Comparison of ENCODE assay signal across 9 mouse cellular contexts in the genomic region with DNA sequence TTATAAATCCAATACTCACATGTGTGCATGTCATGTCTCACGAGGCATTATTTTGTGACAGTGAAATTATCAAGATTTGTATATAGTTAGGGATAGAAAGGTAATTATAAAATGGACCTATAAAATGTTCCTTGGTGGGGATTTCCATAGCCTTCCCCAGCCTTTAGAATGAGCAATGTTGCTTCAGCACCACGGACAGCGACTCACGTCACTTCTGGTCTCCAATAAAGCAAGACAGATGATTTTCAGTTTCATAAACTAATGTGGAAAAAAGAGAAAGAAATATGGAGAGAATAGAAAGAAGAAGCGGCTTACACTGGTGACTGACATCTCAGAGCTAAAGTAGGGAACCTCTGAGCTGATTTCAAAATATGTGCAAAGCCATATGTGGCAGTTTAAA. TPM values are rescaled to one million over a fixed set of nuclear protein-coding genes. Genes with fewer than 3 reads are reported as not detected.
DNase-seq lines count a peak whose midpoint lies in the region; ATAC-seq and TF ChIP-seq lines count a peak whose summit lies in the region.
"Had no signal": no experiment of that assay in that cellular context is flagged by ENCODE, and none has a peak within 500 bp of the region (broad histone marks: within the 10 kb centered on the region; RNA-seq: fewer than 3 reads in every experiment).

No protein-coding gene starts in this region.

- WGBS in forebrain, embryonic 10.5 days: 22% methylated on average over 5 of the region's 5 CpGs
- WGBS in forebrain, embryonic 12.5 days: 20% methylated on average over 5 of the region's 5 CpGs
- WGBS in midbrain, postnatal 0 days: 31% methylated on average over 5 of the region's 5 CpGs
- 11% methylated on average over 5 of the region's 5 CpGs for WGBS in intestine, postnatal 0 days

- H3K27ac ChIP-seq in forebrain, embryonic 10.5 days: no peak overlapping the region
- H3K27ac ChIP-seq in forebrain, embryonic 12.5 days: no peak overlapping the region
- no peak overlapping the region for H3K27ac ChIP-seq in midbrain, postnatal 0 days (ENCODE audit: low read depth, low read length)
- no peak overlapping the region for H3K27ac ChIP-seq in intestine, postnatal 0 days (ENCODE audit: low read depth, low read length)

- H3K27me3 ChIP-seq in forebrain, embryonic 10.5 days (ENCODE audit: poor library complexity, severe bottlenecking): peaks cover 10% of the 10 kb centered on the region; the same call in 1 of the 2 replicates
- H3K27me3 ChIP-seq in forebrain, embryonic 12.5 days: 0 out of 2 replicates have a peak, but pooled peaks cover 12% of the 10 kb centered on the region
- no peaks in the 10 kb centered on the region for H3K27me3 ChIP-seq in midbrain, postnatal 0 days (ENCODE audit: insufficient read depth, low read length)
- no peaks in the 10 kb centered on the region for H3K27me3 ChIP-seq in intestine, postnatal 0 days (replicated peaks; ENCODE audit: control insufficient read depth, insufficient read depth, low read length)

- peaks cover 21% of the 10 kb centered on the region for H3K4me1 ChIP-seq in forebrain, embryonic 10.5 days
- H3K4me1 ChIP-seq in forebrain, embryonic 12.5 days: peaks cover 13% of the 10 kb centered on the region
- H3K4me1 ChIP-seq in midbrain, postnatal 0 days (ENCODE audit: insufficient read depth, low read length): no peaks in the 10 kb centered on the region
- no peaks in the 10 kb centered on the region for H3K4me1 ChIP-seq in intestine, postnatal 0 days (replicated peaks; ENCODE audit: control insufficient read depth, insufficient read depth, low read length)

- no peaks in the 10 kb centered on the region for H3K36me3 ChIP-seq in forebrain, embryonic 10.5 days (replicated peaks)
- H3K36me3 ChIP-seq in forebrain, embryonic 12.5 days (replicated peaks): no peaks in the 10 kb centered on the region
- no peaks in the 10 kb centered on the region for H3K36me3 ChIP-seq in midbrain, postnatal 0 days (ENCODE audit: insufficient read depth, low read length)
- no peaks in the 10 kb centered on the region for H3K36me3 ChIP-seq in intestine, postnatal 0 days (ENCODE audit: control insufficient read depth, insufficient read depth)

- ATAC-seq in forebrain, embryonic 12.5 days (ENCODE audit: low FRiP score): no peak
- no peak for ATAC-seq in midbrain, postnatal 0 days (ENCODE audit: low FRiP score)
- ATAC-seq in intestine, postnatal 0 days: no peak

- no peak overlapping the region for H3K4me2 ChIP-seq in forebrain, embryonic 12.5 days
- H3K4me2 ChIP-seq in midbrain, postnatal 0 days (ENCODE audit: low read depth, low read length, poor library complexity, severe bottlenecking): no peak overlapping the region
- no peak overlapping the region for H3K4me2 ChIP-seq in intestine, postnatal 0 days (replicated peaks; ENCODE audit: low read depth)

- H3K9ac ChIP-seq in forebrain, embryonic 12.5 days: no peak overlapping the region
- no peak overlapping the region for H3K9ac ChIP-seq in midbrain, postnatal 0 days (replicated peaks; ENCODE audit: low read length, poor library complexity, severe bottlenecking)
- no peak overlapping the region for H3K9ac ChIP-seq in intestine, postnatal 0 days (ENCODE audit: low read depth, low read length)

- DNase-seq in forebrain, embryonic 10.5 days (ENCODE audit: extremely low spot score, low spot score): peak; percentile 64
- peak; percentile 42 for DNase-seq in ovary, postnatal 10 days (ENCODE audit: low spot score)
- DNase-seq in ovary, adult 18-20 months (ENCODE audit: low spot score): no peak
- peak; percentile 78 for DNase-seq in heart, postnatal 4 days
- DNase-seq in midbrain, postnatal 0 days (ENCODE audit: low spot score): peak; percentile 19
- no peak for DNase-seq in cerebellum, postnatal 4 days (ENCODE audit: low spot score in 2 of 2)

- H3K9me3 ChIP-seq in forebrain, embryonic 10.5 days: no peaks in the 10 kb centered on the region
- H3K9me3 ChIP-seq in forebrain, embryonic 12.5 days: no peaks in the 10 kb centered on the region
- no peaks in the 10 kb centered on the region for H3K9me3 ChIP-seq in midbrain, postnatal 0 days (ENCODE audit: low read length)
- H3K9me3 ChIP-seq in intestine, postnatal 0 days (ENCODE audit: control insufficient read depth): no peaks in the 10 kb centered on the region

- no peak overlapping the region for H3K4me3 ChIP-seq in forebrain, embryonic 10.5 days
- H3K4me3 ChIP-seq in forebrain, embryonic 12.5 days (replicated peaks): no peak overlapping the region
- H3K4me3 ChIP-seq in midbrain, postnatal 0 days (ENCODE audit: low read depth, low read length): no peak overlapping the region
- H3K4me3 ChIP-seq in intestine, postnatal 0 days (ENCODE audit: low read depth, low read length): no peak overlapping the region
- H3K4me3 ChIP-seq: erythroblast, embryonic 14.5 days had no signal

- no peak for TF ChIP-seq CTCF in midbrain, postnatal 0 days (IDR thresholded peaks at IDR 0.05)
- no peak for TF ChIP-seq CTCF in intestine, postnatal 0 days (IDR thresholded peaks at IDR 0.05; ENCODE audit: low read depth)

RNA-seq across cellular contexts. Expression of gene 3110018I06Rik, which starts 23.7 kb away (rescaled TPM):
- polyA plus RNA-seq in forebrain, embryonic 10.5 days (2016; fragmentation: Nextera tagmentation; extraction: Ambion mirVana): not detected in 2 replicates
- not detected in 2 replicates for polyA plus RNA-seq in forebrain, embryonic 12.5 days (2016; fragmentation: Nextera tagmentation; extraction: Ambion mirVana)
- not detected for total RNA-seq in heart, postnatal 4 days (2021)
- total RNA-seq in midbrain, postnatal 0 days (2014; rRNA removed): not detected in 2 replicates
- polyA plus RNA-seq in midbrain, postnatal 0 days (2015; fragmentation: Nextera tagmentation; extraction: Ambion mirVana): not detected in 2 replicates
- polyA plus RNA-seq in intestine, postnatal 0 days (2015; fragmentation: Nextera tagmentation; extraction: Ambion mirVana): not detected in 2 replicates
- polyA plus RNA-seq: erythroblast, embryonic 14.5 days had no signal

Comparison
In these comparisons a context has a peak if more than half of its experiments do, and no peak if none do; other contexts are left out.
1. DNase-seq: peak in forebrain, embryonic 10.5 days (single experiment), ovary, postnatal 10 days (single experiment), heart, postnatal 4 days (single experiment) and midbrain, postnatal 0 days (single experiment); none in ovary, adult 18-20 months (single experiment) and cerebellum, postnatal 4 days (0 of 2).